Mouse (Mus musculus): ENCODE measurements around the gene Orai1. TPM values are rescaled to one million over a fixed set of nuclear protein-coding genes. Genes with fewer than 3 reads are reported as not detected.
"Not testable (repeated sequence)": the region's sequence is repeated elsewhere in the genome, so short reads cannot be mapped to it uniquely, and the experiment has no call there.

Orai1 gene
- polyA plus RNA-seq (2014; fragmentation: Nextera tagmentation; extraction: Ambion mirVana), result 9.1 and 9.6 TPM in 2 replicates

GRCm38 (mm10) chr5:123014753-123015701 is at the start of gene Orai1:
TSS of gene Orai1 (plus strand) at chr5:123015074.
- H3K36me3 ChIP-seq (replicated peaks; ENCODE audit: control insufficient read depth, insufficient read depth, low read depth, low read length), result no peaks in the 10 kb centered on the region
- peak; percentile 89 for ATAC-seq (replicated peaks; ENCODE audit: insufficient number of reproducible peaks, low FRiP score, low TSS enrichment, low read depth)
- H3K9me3 ChIP-seq (replicated peaks; ENCODE audit: control insufficient read depth, low read length), result no peaks in the 10 kb centered on the region
- H3K9ac ChIP-seq (replicated peaks; ENCODE audit: low read length), result peak within 1 kb of the TSS; percentile 70
- H3K4me2 ChIP-seq (ENCODE audit: low read depth, low read length), result peak within 1 kb of the TSS; percentile 77
- WGBS, result under 1% methylated on average over 93 of the region's 106 CpGs
- H3K4me3 ChIP-seq (ENCODE audit: low read depth, low read length), result peak within 1 kb of the TSS; percentile 60
- H3K27ac ChIP-seq (replicated peaks; ENCODE audit: low read depth, low read length), result peak within 1 kb of the TSS; percentile 85
- H3K27me3 ChIP-seq (ENCODE audit: control insufficient read depth, insufficient read depth, low read length), result no peaks in the 10 kb centered on the region
- DNase-seq (ENCODE audit: low spot score), result peak; percentile 98
- H3K4me1 ChIP-seq (ENCODE audit: control insufficient read depth, insufficient read depth, low read length), result no peaks in the 10 kb centered on the region

- WGBS, result 91% methylated on average over 11 of the region's 11 CpGs
- Histone ChIP-seq H3K9ac (replicated peaks; ENCODE audit: low read length) (no peak overlapping the region), H3K4me1 (ENCODE audit: control insufficient read depth, insufficient read depth, low read length) (no peaks in the 10 kb centered on the region), H3K36me3 (replicated peaks; ENCODE audit: control insufficient read depth, insufficient read depth, low read depth, low read length) (no peaks in the 10 kb centered on the region; the same call in 1 of the 2 replicates), H3K27ac (replicated peaks; ENCODE audit: low read depth, low read length) (no peak overlapping the region), H3K27me3 (ENCODE audit: control insufficient read depth, insufficient read depth, low read length) (no peaks in the 10 kb centered on the region), H3K4me2 (ENCODE audit: low read depth, low read length) (no peak overlapping the region), H3K4me3 (ENCODE audit: low read depth, low read length) (no peak overlapping the region), H3K9me3 (replicated peaks; ENCODE audit: control insufficient read depth, low read length) (no peaks in the 10 kb centered on the region)
- DNase-seq (ENCODE audit: low spot score), result no peak
- no peak for ATAC-seq (replicated peaks; ENCODE audit: insufficient number of reproducible peaks, low FRiP score, low TSS enrichment, low read depth)
These were observed 49.4 kb upstream of the Orai1 start for GRCm38 (mm10) chr5:122965427-122965826.

- no peak overlapping the region for H3K27ac ChIP-seq (replicated peaks; ENCODE audit: low read depth, low read length)
- H3K4me3 ChIP-seq (ENCODE audit: low read depth, low read length), result no peak overlapping the region
- ATAC-seq (replicated peaks; ENCODE audit: insufficient number of reproducible peaks, low FRiP score, low TSS enrichment, low read depth), result no peak
- no peaks in the 10 kb centered on the region for H3K36me3 ChIP-seq (replicated peaks; ENCODE audit: control insufficient read depth, insufficient read depth, low read depth, low read length)
- no peaks in the 10 kb centered on the region for H3K9me3 ChIP-seq (replicated peaks; ENCODE audit: control insufficient read depth, low read length)
- no peak overlapping the region for H3K4me2 ChIP-seq (ENCODE audit: low read depth, low read length)
- no peaks in the 10 kb centered on the region for H3K27me3 ChIP-seq (ENCODE audit: control insufficient read depth, insufficient read depth, low read length)
- H3K4me1 ChIP-seq (ENCODE audit: control insufficient read depth, insufficient read depth, low read length), result no peaks in the 10 kb centered on the region
- peak; percentile 80 for DNase-seq (ENCODE audit: low spot score)
- no peak overlapping the region for H3K9ac ChIP-seq (replicated peaks; ENCODE audit: low read length)
- WGBS, result 27% methylated on average over 4 of the region's 4 CpGs
These were observed 46.6 kb upstream of the Orai1 start for GRCm38 (mm10) chr5:122968322-122968721.

- Histone ChIP-seq H3K9me3 (replicated peaks; ENCODE audit: control insufficient read depth, low read length) (no peaks in the 10 kb centered on the region), H3K27ac (replicated peaks; ENCODE audit: low read depth, low read length) (no peak overlapping the region), H3K4me2 (ENCODE audit: low read depth, low read length) (no peak overlapping the region), H3K36me3 (replicated peaks; ENCODE audit: control insufficient read depth, insufficient read depth, low read depth, low read length) (no peaks in the 10 kb centered on the region), H3K9ac (replicated peaks; ENCODE audit: low read length) (no peak overlapping the region), H3K4me1 (ENCODE audit: control insufficient read depth, insufficient read depth, low read length) (no peaks in the 10 kb centered on the region), H3K4me3 (ENCODE audit: low read depth, low read length) (no peak overlapping the region), H3K27me3 (ENCODE audit: control insufficient read depth, insufficient read depth, low read length) (no peaks in the 10 kb centered on the region)
- DNase-seq (ENCODE audit: low spot score) (no peak), ATAC-seq (replicated peaks; ENCODE audit: insufficient number of reproducible peaks, low FRiP score, low TSS enrichment, low read depth) (no peak)
- WGBS, result 83% methylated on average over 5 of the region's 5 CpGs
These were observed 44.8 kb upstream of the Orai1 start for GRCm38 (mm10) chr5:122970056-122970455.

GRCm38 (mm10) chr5:122971438-122971837 is 43.4 kb upstream of the Orai1 start:
- no peak overlapping the region for H3K4me3 ChIP-seq (ENCODE audit: low read depth, low read length)

GRCm38 (mm10) chr5:122972116-122972515 is 42.8 kb upstream of the Orai1 start:
- ATAC-seq (replicated peaks; ENCODE audit: insufficient number of reproducible peaks, low FRiP score, low TSS enrichment, low read depth), result no peak
- Histone ChIP-seq H3K4me2 (ENCODE audit: low read depth, low read length) (no peak overlapping the region), H3K4me1 (ENCODE audit: control insufficient read depth, insufficient read depth, low read length) (no peaks in the 10 kb centered on the region), H3K27me3 (ENCODE audit: control insufficient read depth, insufficient read depth, low read length) (no peaks in the 10 kb centered on the region), H3K27ac (replicated peaks; ENCODE audit: low read depth, low read length) (no peak overlapping the region), H3K9me3 (replicated peaks; ENCODE audit: control insufficient read depth, low read length) (no peaks in the 10 kb centered on the region), H3K4me3 (ENCODE audit: low read depth, low read length) (no peak overlapping the region), H3K9ac (replicated peaks; ENCODE audit: low read length) (no peak overlapping the region), H3K36me3 (replicated peaks; ENCODE audit: control insufficient read depth, insufficient read depth, low read depth, low read length) (no peaks in the 10 kb centered on the region)
- WGBS, result 88% methylated on average over 9 of the region's 9 CpGs
- no peak for DNase-seq (ENCODE audit: low spot score)

More at GRCm38 (mm10) chr5:122971438-122971837, 43.4 kb upstream of the Orai1 start:
- no peaks in the 10 kb centered on the region for H3K27me3 ChIP-seq (ENCODE audit: control insufficient read depth, insufficient read depth, low read length)
- H3K9me3 ChIP-seq (replicated peaks; ENCODE audit: control insufficient read depth, low read length), result no peaks in the 10 kb centered on the region
- H3K27ac ChIP-seq (replicated peaks; ENCODE audit: low read depth, low read length), result no peak overlapping the region
- DNase-seq (ENCODE audit: low spot score) (no peak), ATAC-seq (replicated peaks; ENCODE audit: insufficient number of reproducible peaks, low FRiP score, low TSS enrichment, low read depth) (no peak)
- 87% methylated on average over 4 of the region's 4 CpGs for WGBS
- no peaks in the 10 kb centered on the region for H3K36me3 ChIP-seq (replicated peaks; ENCODE audit: control insufficient read depth, insufficient read depth, low read depth, low read length)
- no peaks in the 10 kb centered on the region for H3K4me1 ChIP-seq (ENCODE audit: control insufficient read depth, insufficient read depth, low read length)
- no peak overlapping the region for H3K4me2 ChIP-seq (ENCODE audit: low read depth, low read length)
- H3K9ac ChIP-seq (replicated peaks; ENCODE audit: low read length), result no peak overlapping the region

DNA sequence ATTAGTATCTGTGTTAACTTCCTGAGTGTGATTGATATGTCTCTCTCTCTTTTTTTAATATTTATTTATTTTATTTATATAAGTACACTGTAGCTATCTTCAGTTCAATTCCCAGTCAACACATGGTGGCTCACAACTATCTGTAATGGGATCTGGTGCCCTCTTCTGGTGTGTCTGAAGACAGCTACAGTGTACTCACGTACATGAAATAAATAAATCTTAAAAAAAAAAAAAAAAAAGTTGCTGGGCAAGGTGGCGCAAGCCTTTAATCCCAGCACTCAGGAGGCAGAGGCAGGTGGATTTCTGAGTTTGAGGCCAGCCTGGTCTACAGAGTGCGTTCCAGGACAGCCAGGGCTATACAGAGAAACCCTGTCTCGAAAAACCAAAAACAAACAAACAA is 40.2 kb upstream of the Orai1 start:
- not testable (repeated sequence) for H3K4me1 ChIP-seq (ENCODE audit: control insufficient read depth, insufficient read depth, low read length)
- 94% methylated on average over 4 of the region's 4 CpGs for WGBS

GRCm38 (mm10) chr5:122978970-122979369 is 35.9 kb upstream of the Orai1 start:
- Histone ChIP-seq H3K27ac (replicated peaks; ENCODE audit: low read depth, low read length) (no peak overlapping the region), H3K9me3 (replicated peaks; ENCODE audit: control insufficient read depth, low read length) (no peaks in the 10 kb centered on the region), H3K4me2 (ENCODE audit: low read depth, low read length) (no peak overlapping the region), H3K36me3 (replicated peaks; ENCODE audit: control insufficient read depth, insufficient read depth, low read depth, low read length) (no peaks in the 10 kb centered on the region), H3K4me1 (ENCODE audit: control insufficient read depth, insufficient read depth, low read length) (no peaks in the 10 kb centered on the region), H3K9ac (replicated peaks; ENCODE audit: low read length) (no peak overlapping the region), H3K4me3 (ENCODE audit: low read depth, low read length) (no peak overlapping the region), H3K27me3 (ENCODE audit: control insufficient read depth, insufficient read depth, low read length) (no peaks in the 10 kb centered on the region)
- ATAC-seq (replicated peaks; ENCODE audit: insufficient number of reproducible peaks, low FRiP score, low TSS enrichment, low read depth), result no peak
- no peak for DNase-seq (ENCODE audit: low spot score)
- 85% methylated on average over 8 of the region's 8 CpGs for WGBS

More for the DNA sequence above, 40.2 kb upstream of the Orai1 start:
- not testable (repeated sequence) for ATAC-seq (replicated peaks; ENCODE audit: insufficient number of reproducible peaks, low FRiP score, low TSS enrichment, low read depth); H3K27ac ChIP-seq (replicated peaks; ENCODE audit: low read depth, low read length); H3K4me2 ChIP-seq (ENCODE audit: low read depth, low read length); H3K36me3 ChIP-seq (replicated peaks; ENCODE audit: control insufficient read depth, insufficient read depth, low read depth, low read length); DNase-seq (ENCODE audit: low spot score); H3K27me3 ChIP-seq (ENCODE audit: control insufficient read depth, insufficient read depth, low read length); H3K4me3 ChIP-seq (ENCODE audit: low read depth, low read length); H3K9me3 ChIP-seq (replicated peaks; ENCODE audit: control insufficient read depth, low read length); H3K9ac ChIP-seq (replicated peaks; ENCODE audit: low read length)
